Mouse (Mus musculus): ENCODE measurements around the gene Coq10a. TPM values are rescaled to one million over a fixed set of nuclear protein-coding genes. Genes with fewer than 3 reads are reported as not detected.

The Coq10a gene
- polyA plus RNA-seq, 1 experiment from 2014 or later: 10.9 TPM

- H3K4me2 ChIP-seq (replicated peaks; ENCODE audit: low read depth, low read length): peak within 1 kb of the TSS; percentile 91
- peak within 1 kb of the TSS; percentile 81 for H3K4me3 ChIP-seq (ENCODE audit: low read length)
- peak within 1 kb of the TSS; percentile 98 for H3K27ac ChIP-seq (ENCODE audit: low read length)
- H3K27me3 ChIP-seq (ENCODE audit: insufficient read depth, low read length): no peaks in the 10 kb centered on the region
- peaks cover 18% of the 10 kb centered on the region for H3K4me1 ChIP-seq (ENCODE audit: insufficient read depth, low read length)
- H3K36me3 ChIP-seq (ENCODE audit: insufficient read depth, low read length): peaks cover 56% of the 10 kb centered on the region
- no peaks in the 10 kb centered on the region for H3K9me3 ChIP-seq (ENCODE audit: low read length)
- H3K9ac ChIP-seq (replicated peaks; ENCODE audit: low read length): peak within 1 kb of the TSS; percentile 98
- WGBS: under 1% methylated on average over 40 of the region's 40 CpGs
- ATAC-seq (ENCODE audit: low FRiP score, low TSS enrichment): peak; percentile 97
These were observed 46.4 kb downstream of the Coq10a start, which contains the start of gene Cnpy2 for GRCm38 (mm10) chr10:128322141-128323108. Gene Cnpy2, plus strand, starts transcription at chr10:128322459.

- Histone ChIP-seq H3K4me2 (replicated peaks; ENCODE audit: low read depth, low read length) (peak overlapping the region; percentile 91), H3K27me3 (ENCODE audit: insufficient read depth, low read length) (no peaks in the 10 kb centered on the region), H3K4me1 (ENCODE audit: insufficient read depth, low read length) (peaks cover 18% of the 10 kb centered on the region), H3K4me3 (ENCODE audit: low read length) (peak overlapping the region; percentile 81), H3K9ac (replicated peaks; ENCODE audit: low read length) (peak overlapping the region; percentile 98), H3K27ac (ENCODE audit: low read length) (peak overlapping the region; percentile 74; the same call in 1 of the 2 replicates), H3K9me3 (ENCODE audit: low read length) (no peaks in the 10 kb centered on the region), H3K36me3 (ENCODE audit: insufficient read depth, low read length) (peaks cover 54% of the 10 kb centered on the region)
- peak; percentile 28; the same call in 1 of the 2 replicates for ATAC-seq (ENCODE audit: low FRiP score, low TSS enrichment)
- WGBS: 60% methylated on average over 12 of the region's 12 CpGs
These were observed 47.2 kb downstream of the Coq10a start for GRCm38 (mm10) chr10:128321641-128322040.

DNA sequence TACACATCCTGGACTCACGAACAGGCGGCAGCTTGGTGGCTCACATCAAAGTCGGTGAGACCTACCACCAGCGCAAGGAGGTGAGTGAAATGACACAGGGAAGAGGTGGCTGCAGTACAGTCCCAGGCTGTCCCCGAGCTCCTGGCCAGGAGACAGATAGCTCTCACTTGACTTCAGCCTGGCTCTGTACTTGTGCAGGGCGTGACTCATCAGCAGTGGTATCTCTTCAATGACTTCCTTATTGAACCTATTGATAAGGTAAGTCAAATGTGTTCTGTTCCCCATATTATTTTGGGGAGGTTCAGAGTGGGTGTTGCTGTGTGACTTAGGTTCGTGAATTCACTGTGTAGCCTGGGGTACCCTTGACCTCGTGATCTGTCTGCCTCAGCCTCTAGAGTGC is 53.2 kb downstream of the Coq10a start:
- no peak overlapping the region for H3K9ac ChIP-seq (replicated peaks; ENCODE audit: low read length)

More for the DNA sequence above, 53.2 kb downstream of the Coq10a start:
- H3K36me3 ChIP-seq (ENCODE audit: insufficient read depth, low read length): peaks cover 81% of the 10 kb centered on the region
- H3K27ac ChIP-seq (ENCODE audit: low read length): no peak overlapping the region
- H3K4me3 ChIP-seq (ENCODE audit: low read length): no peak overlapping the region
- H3K9me3 ChIP-seq (ENCODE audit: low read length): no peaks in the 10 kb centered on the region
- no peak for ATAC-seq (ENCODE audit: low FRiP score, low TSS enrichment)
- H3K27me3 ChIP-seq (ENCODE audit: insufficient read depth, low read length): no peaks in the 10 kb centered on the region
- WGBS: 92% methylated on average over 8 of the region's 8 CpGs
- H3K4me1 ChIP-seq (ENCODE audit: insufficient read depth, low read length): no peaks in the 10 kb centered on the region
- no peak overlapping the region for H3K4me2 ChIP-seq (replicated peaks; ENCODE audit: low read depth, low read length)

Small RNA genes lying within 50 kb of the gene (microRNA-seq; reads per million reads assigned to microRNA genes)
- gene Gm25361 (not detected), gene Gm26308 (not detected), gene Mir6914 (not detected), gene Mir6915 (0.95 reads per million)

Other genes starting within 250 kb of the Coq10a start
- gene Rbms2, start 188.7 kb downstream of the Coq10a start, polyA plus RNA-seq (2015; fragmentation: Nextera tagmentation; extraction: Ambion mirVana): 39.8 and 43.6 TPM in 2 replicates
- 1.1 and 1.3 TPM in 2 replicates for gene Gls2, start 174.5 kb downstream of the Coq10a start, polyA plus RNA-seq (2015; fragmentation: Nextera tagmentation; extraction: Ambion mirVana)
- gene Spryd4, start 157.2 kb downstream of the Coq10a start, polyA plus RNA-seq (2015; fragmentation: Nextera tagmentation; extraction: Ambion mirVana): 34.2 and 38.6 TPM in 2 replicates
- gene Mip, start 143.2 kb downstream of the Coq10a start, polyA plus RNA-seq (2015; fragmentation: Nextera tagmentation; extraction: Ambion mirVana): not detected in 2 replicates
- 64.5 and 68.2 TPM in 2 replicates for gene Timeless, start 136.9 kb downstream of the Coq10a start, polyA plus RNA-seq (2015; fragmentation: Nextera tagmentation; extraction: Ambion mirVana)
- 0.39 and 0.66 TPM in 2 replicates for gene Apon, start 114.9 kb downstream of the Coq10a start, polyA plus RNA-seq (2015; fragmentation: Nextera tagmentation; extraction: Ambion mirVana)
- gene Apof, start 100.3 kb downstream of the Coq10a start, polyA plus RNA-seq (2015; fragmentation: Nextera tagmentation; extraction: Ambion mirVana): 0.62 and 0.69 TPM in 2 replicates
- gene Stat2, start 98.4 kb downstream of the Coq10a start, polyA plus RNA-seq (2015; fragmentation: Nextera tagmentation; extraction: Ambion mirVana): 12.9 and 14.9 TPM in 2 replicates
- gene Il23a, start 70.2 kb downstream of the Coq10a start, polyA plus RNA-seq (2015; fragmentation: Nextera tagmentation; extraction: Ambion mirVana): 0.15 and 0.35 TPM in 2 replicates
- 42.0 and 45.0 TPM in 2 replicates for gene Pan2, start 65.7 kb downstream of the Coq10a start, polyA plus RNA-seq (2015; fragmentation: Nextera tagmentation; extraction: Ambion mirVana)
- 343 and 370 TPM in 2 replicates for gene Cnpy2, start 46.5 kb downstream of the Coq10a start, polyA plus RNA-seq (2015; fragmentation: Nextera tagmentation; extraction: Ambion mirVana)
- gene Cs, start 31.3 kb downstream of the Coq10a start, polyA plus RNA-seq (2015; fragmentation: Nextera tagmentation; extraction: Ambion mirVana): 238 and 244 TPM in 2 replicates
- 11.9 and 12.8 TPM in 2 replicates for gene Ankrd52, start 8.1 kb upstream of the Coq10a start, polyA plus RNA-seq (2015; fragmentation: Nextera tagmentation; extraction: Ambion mirVana)
- gene Slc39a5, start 32.2 kb upstream of the Coq10a start, polyA plus RNA-seq (2015; fragmentation: Nextera tagmentation; extraction: Ambion mirVana): 69.0 and 75.1 TPM in 2 replicates
- gene Nabp2, start 42.5 kb upstream of the Coq10a start, polyA plus RNA-seq (2015; fragmentation: Nextera tagmentation; extraction: Ambion mirVana): 81.7 and 94.8 TPM in 2 replicates
- 52.5 and 52.6 TPM in 2 replicates for gene Rnf41, start 42.7 kb upstream of the Coq10a start, polyA plus RNA-seq (2015; fragmentation: Nextera tagmentation; extraction: Ambion mirVana)
- 64.5 and 75.9 TPM in 2 replicates for gene Smarcc2, start 90.3 kb upstream of the Coq10a start, polyA plus RNA-seq (2015; fragmentation: Nextera tagmentation; extraction: Ambion mirVana)
- 1,255 and 1,413 TPM in 2 replicates for gene Myl6, start 125.1 kb upstream of the Coq10a start, polyA plus RNA-seq (2015; fragmentation: Nextera tagmentation; extraction: Ambion mirVana)
- 4.2 and 5.7 TPM in 2 replicates for gene Myl6b, start 129.7 kb upstream of the Coq10a start, polyA plus RNA-seq (2015; fragmentation: Nextera tagmentation; extraction: Ambion mirVana)
- gene Esyt1, start 156.9 kb upstream of the Coq10a start, polyA plus RNA-seq (2015; fragmentation: Nextera tagmentation; extraction: Ambion mirVana): 23.2 and 24.2 TPM in 2 replicates
- 16.2 and 16.6 TPM in 2 replicates for gene Zc3h10, start 178.8 kb upstream of the Coq10a start, polyA plus RNA-seq (2015; fragmentation: Nextera tagmentation; extraction: Ambion mirVana)
- 3,659 and 3,733 TPM in 2 replicates for gene Rpl41, start 180.3 kb upstream of the Coq10a start, polyA plus RNA-seq (2015; fragmentation: Nextera tagmentation; extraction: Ambion mirVana)
- gene Pa2g4, start 197.0 kb upstream of the Coq10a start, polyA plus RNA-seq (2015; fragmentation: Nextera tagmentation; extraction: Ambion mirVana): 200 and 203 TPM in 2 replicates
- 11.5 and 12.8 TPM in 2 replicates for gene Erbb3, start 220.7 kb upstream of the Coq10a start, polyA plus RNA-seq (2015; fragmentation: Nextera tagmentation; extraction: Ambion mirVana)